Mouse (Mus musculus): Measurements from ENCODE around the gene Cpeb3.

DNA sequence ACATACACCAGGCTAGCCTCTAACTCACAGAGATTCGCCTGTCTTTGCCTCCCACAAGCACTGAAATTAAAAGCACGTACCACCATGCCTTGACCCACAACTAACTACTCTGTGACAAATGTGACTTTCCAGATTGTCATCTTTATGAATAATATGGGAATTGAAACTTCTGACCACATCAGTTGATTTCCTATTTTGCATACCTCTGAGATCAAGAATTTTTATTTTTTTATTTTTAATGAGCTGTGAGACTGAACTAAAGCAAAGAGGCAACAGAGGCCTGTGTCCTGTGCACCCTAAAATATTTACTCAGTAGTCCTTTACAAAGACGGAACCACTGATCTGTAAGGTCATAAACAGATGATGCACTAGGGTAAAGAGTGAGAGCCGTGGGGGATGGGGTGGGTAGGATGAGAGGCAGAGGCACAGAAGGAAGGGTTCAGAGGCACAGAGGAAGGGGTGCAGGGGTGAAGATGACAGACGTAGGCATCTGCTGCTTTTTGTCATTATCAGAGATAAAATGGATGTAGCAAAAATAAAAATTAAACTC is 81.3 kb downstream of the Cpeb3 start:
- TF ChIP-seq CTCF (IDR thresholded peaks at IDR 0.05; ENCODE audit: borderline replicate concordance, insufficient read depth, low read length) (no peak), POLR2A (IDR thresholded peaks at IDR 0.05; ENCODE audit: low read depth, low read length) (no peak)
